Mouse (Mus musculus) hindbrain, embryonic 12.5 days (tissue): Measurements from ENCODE around the gene Serpinb9e. TPM values are rescaled to one million over a fixed set of nuclear protein-coding genes. Genes with fewer than 3 reads are reported as not detected.
"Not testable (repeated sequence)": the region's sequence is repeated elsewhere in the genome, so short reads cannot be mapped to it uniquely, and the experiment has no call there.

ENCODE experiments used
- ATAC-seq: fragments of 200-750 bp; cut with Nextera tagmentation; 2 replicates; pipeline ENCODE4 v1.8.0; 2017; ENCODE audit warnings: moderate TSS enrichment; ENCODE audit not compliant: low FRiP score
- H3K27ac ChIP-seq: fragments of 300-500 bp; sonication (generic); 2 replicates; pipeline ENCODE4 v1.5.1; 2016; ENCODE audit warnings: mild to moderate bottlenecking
- H3K27me3 ChIP-seq: fragments of 300-500 bp; sonication (generic); 2 replicates; pipeline ENCODE4 v1.6.1; 2016; ENCODE audit warnings: mild to moderate bottlenecking
- H3K36me3 ChIP-seq: fragments of 300-500 bp; sonication (generic); 2 replicates; pipeline ENCODE4 v1.6.1; 2016; ENCODE audit warnings: mild to moderate bottlenecking
- H3K4me1 ChIP-seq: fragments of 300-500 bp; sonication (generic); 2 replicates; pipeline ENCODE4 v1.6.1; 2016
- H3K4me2 ChIP-seq: fragments of 300-500 bp; sonication (generic); replicated peaks from 2 replicates; pipeline ENCODE4 v1.6.1; 2016; ENCODE audit warnings: mild to moderate bottlenecking
- H3K4me3 ChIP-seq: fragments of 300-500 bp; sonication (generic); 2 replicates; pipeline ENCODE4 v1.5.1; 2016; ENCODE audit warnings: mild to moderate bottlenecking
- H3K9ac ChIP-seq: fragments of 300-500 bp; sonication (generic); 2 replicates; pipeline ENCODE4 v1.6.1; 2016; ENCODE audit warnings: mild to moderate bottlenecking, moderate library complexity
- H3K9me3 ChIP-seq: fragments of 300-500 bp; sonication (generic); replicated peaks from 2 replicates; pipeline ENCODE4 v1.6.1; 2016; ENCODE audit warnings: mild to moderate bottlenecking
- WGBS: fragments of 180-500 bp; shearing (Covaris S2); methylation state at CpG from one replicate; pipeline ENCODE4 v1.1.7; 2016; 5-methylcytosine and 5-hydroxymethylcytosine counted together
- polyA plus RNA-seq: library from polyadenylated mRNA; unstranded; fragments of >200 nt; fragmentation: Nextera tagmentation; extraction: Ambion mirVana; gene quantifications from 2 replicates; pipeline ENCODE4 v1.2.1, GENCODE M21; 2016

Gene Serpinb9e
- polyA plus RNA-seq: not detected in 2 replicates

GRCm38 (mm10) chr13:33249312-33249711 lies at the start of gene Serpinb9e:
Gene Serpinb9e, plus strand, starts transcription at chr13:33249612.
- not testable (repeated sequence) for H3K9ac ChIP-seq, H3K4me1 ChIP-seq, H3K4me3 ChIP-seq, H3K9me3 ChIP-seq, H3K27ac ChIP-seq, ATAC-seq, H3K27me3 ChIP-seq, H3K4me2 ChIP-seq, H3K36me3 ChIP-seq
- 85% methylated on average over 2 of the region's 2 CpGs for WGBS

DNA sequence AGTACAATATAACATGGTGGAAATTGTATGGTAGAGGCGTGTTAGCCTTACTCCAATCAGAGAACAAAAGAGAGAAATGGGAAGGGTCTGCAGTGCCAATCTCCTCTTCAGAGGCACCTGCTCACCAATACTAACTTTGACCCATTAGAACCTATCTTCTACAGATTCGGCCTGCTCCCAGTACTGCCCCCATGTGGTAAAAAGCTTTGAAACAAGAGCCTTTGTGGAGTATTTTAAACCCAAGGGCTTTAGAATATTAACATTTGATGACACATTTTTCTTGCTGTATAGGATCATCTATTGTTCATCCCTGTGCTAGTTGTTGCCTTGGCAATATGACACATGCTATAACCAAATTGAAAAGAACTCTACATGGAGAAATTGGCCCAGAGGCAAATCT lies 49.7 kb upstream of the Serpinb9e start:
- WGBS: 64% methylated on average over 2 of the region's 2 CpGs
- H3K4me3 ChIP-seq: no peak overlapping the region
- 0 out of 2 replicates have a peak, but pooled peaks cover 3% of the 10 kb centered on the region for H3K9me3 ChIP-seq
- H3K9ac ChIP-seq: no peak overlapping the region
- H3K27ac ChIP-seq: no peak overlapping the region
- H3K4me1 ChIP-seq: no peaks in the 10 kb centered on the region
- no peak for ATAC-seq
- H3K27me3 ChIP-seq: no peaks in the 10 kb centered on the region
- no peak overlapping the region for H3K4me2 ChIP-seq
- H3K36me3 ChIP-seq: no peaks in the 10 kb centered on the region

GRCm38 (mm10) chr13:33308631-33309030 lies 59.2 kb downstream of the Serpinb9e start:
- not testable (repeated sequence) for H3K9me3 ChIP-seq, ATAC-seq, H3K4me1 ChIP-seq, H3K9ac ChIP-seq, H3K27me3 ChIP-seq, H3K4me3 ChIP-seq, H3K4me2 ChIP-seq, H3K36me3 ChIP-seq, H3K27ac ChIP-seq
- WGBS: 86% methylated on average over 4 of the region's 4 CpGs

Other genes starting within 250 kb of the Serpinb9e start
- 1.5 and 1.8 TPM in 2 replicates for gene Serpinb9, start 246.4 kb upstream of the Serpinb9e start, polyA plus RNA-seq
- 0.10 and 0.31 TPM in 2 replicates for gene Serpinb9b, start 222.2 kb upstream of the Serpinb9e start, polyA plus RNA-seq
- gene Serpinb1b, start 171.0 kb upstream of the Serpinb9e start, polyA plus RNA-seq: 4.9 and 6.1 TPM in 2 replicates
- not detected in 2 replicates for gene Serpinb9c, start 89.9 kb upstream of the Serpinb9e start, polyA plus RNA-seq
- gene Serpinb9d, start 56.7 kb upstream of the Serpinb9e start, polyA plus RNA-seq: not detected in 2 replicates
- gene Serpinb9f, start 74.5 kb downstream of the Serpinb9e start, polyA plus RNA-seq: not detected in 2 replicates
- not detected in 2 replicates for gene Gm11397, start 146.1 kb downstream of the Serpinb9e start, polyA plus RNA-seq
- not detected in 2 replicates for gene Serpinb9g, start 235.2 kb downstream of the Serpinb9e start, polyA plus RNA-seq